18 mouse cellular contexts compared by ENCODE assay signal in genomic region chr19:29454141-29454601, GRCm38 (mm10). TPM values are rescaled to one million over a fixed set of nuclear protein-coding genes. Genes with fewer than 3 reads are reported as not detected.
DNase-seq lines count a peak whose midpoint lies in the region; ATAC-seq and TF ChIP-seq lines count a peak whose summit lies in the region.
"Had no signal": no experiment of that assay in that cellular context is flagged by ENCODE, and none has a peak within 500 bp of the region (broad histone marks: within the 10 kb centered on the region; RNA-seq: fewer than 3 reads in every experiment).

No protein-coding gene starts in this region.

- no peak for TF ChIP-seq CTCF in midbrain, postnatal 0 days (IDR thresholded peaks at IDR 0.05)

- 82% methylated on average over 10 of the region's 10 CpGs for WGBS in forebrain, embryonic 16.5 days
- 86% methylated on average over 10 of the region's 10 CpGs for WGBS in midbrain, postnatal 0 days

- H3K4me2 ChIP-seq in forebrain, embryonic 16.5 days (ENCODE audit: low read length) = no peak overlapping the region
- no peak overlapping the region for H3K4me2 ChIP-seq in midbrain, postnatal 0 days (ENCODE audit: low read depth, low read length, poor library complexity, severe bottlenecking)
- H3K4me2 ChIP-seq: embryonic facial prominence, embryonic 13.5 days; limb, embryonic 12.5 days; midbrain, embryonic 15.5 days had no signal

- H3K36me3 ChIP-seq in splenic B cell, adult 2 months (ENCODE audit: control insufficient read depth, insufficient read depth, low read length, poor library complexity, severe bottlenecking) = no peaks in the 10 kb centered on the region
- no peaks in the 10 kb centered on the region for H3K36me3 ChIP-seq in forebrain, embryonic 16.5 days (ENCODE audit: control insufficient read depth, insufficient read depth)
- H3K36me3 ChIP-seq in midbrain, postnatal 0 days (ENCODE audit: insufficient read depth, low read length) = no peaks in the 10 kb centered on the region
- H3K36me3 ChIP-seq: embryonic facial prominence, embryonic 13.5 days; forebrain, embryonic 10.5 days; limb, embryonic 12.5 days; midbrain, embryonic 15.5 days had no signal

- H3K9ac ChIP-seq in forebrain, embryonic 16.5 days (replicated peaks; ENCODE audit: low read depth, low read length) = no peak overlapping the region
- no peak overlapping the region for H3K9ac ChIP-seq in midbrain, postnatal 0 days (replicated peaks; ENCODE audit: low read length, poor library complexity, severe bottlenecking)
- H3K9ac ChIP-seq: embryonic facial prominence, embryonic 13.5 days; limb, embryonic 12.5 days; midbrain, embryonic 15.5 days had no signal

- H3K4me1 ChIP-seq in forebrain, embryonic 16.5 days (replicated peaks; ENCODE audit: control insufficient read depth, insufficient read depth, low read length) = no peaks in the 10 kb centered on the region
- no peaks in the 10 kb centered on the region for H3K4me1 ChIP-seq in midbrain, postnatal 0 days (ENCODE audit: insufficient read depth, low read length)
- H3K4me1 ChIP-seq: embryonic facial prominence, embryonic 13.5 days; forebrain, embryonic 10.5 days; limb, embryonic 12.5 days; midbrain, embryonic 15.5 days had no signal

- H3K9me3 ChIP-seq in forebrain, embryonic 16.5 days (ENCODE audit: control insufficient read depth, low read length) = no peaks in the 10 kb centered on the region
- H3K9me3 ChIP-seq in midbrain, postnatal 0 days (ENCODE audit: low read length) = no peaks in the 10 kb centered on the region
- H3K9me3 ChIP-seq: embryonic facial prominence, embryonic 13.5 days; limb, embryonic 12.5 days; midbrain, embryonic 15.5 days had no signal

- H3K4me3 ChIP-seq in forebrain, embryonic 16.5 days (replicated peaks; ENCODE audit: low read length) = no peak overlapping the region
- H3K4me3 ChIP-seq in midbrain, postnatal 0 days (ENCODE audit: low read depth, low read length) = no peak overlapping the region
- H3K4me3 ChIP-seq: embryonic facial prominence, embryonic 13.5 days; forebrain, embryonic 10.5 days; limb, embryonic 12.5 days; midbrain, embryonic 15.5 days had no signal

- no peak overlapping the region for H3K27ac ChIP-seq in forebrain, embryonic 16.5 days (ENCODE audit: low read length)
- no peak overlapping the region for H3K27ac ChIP-seq in midbrain, postnatal 0 days (ENCODE audit: low read depth, low read length)
- H3K27ac ChIP-seq: embryonic facial prominence, embryonic 13.5 days; forebrain, embryonic 10.5 days; limb, embryonic 12.5 days; midbrain, embryonic 15.5 days had no signal

- peak; percentile 50 to 55 for DNase-seq in spleen, postnatal 36 days (ENCODE audit: low spot score in 2 of 2)
- DNase-seq in spleen, postnatal 10 days (ENCODE audit: low spot score in 2 of 2) = no peak
- peak; percentile 90 for DNase-seq in splenic B cell, adult 2 months (ENCODE audit: low read depth, low spot score)
- no peak for DNase-seq in midbrain, postnatal 0 days (ENCODE audit: low spot score)
- no peak for DNase-seq in cerebellum, adult 11-12 months
- DNase-seq: adrenal gland, postnatal 36 days; kidney, adult 11 months; kidney, postnatal 36 days; retina, postnatal 1 day had no signal

- H3K27me3 ChIP-seq in splenic B cell, adult 2 months (ENCODE audit: control insufficient read depth, insufficient read depth, low read length, poor library complexity, severe bottlenecking) = no peaks in the 10 kb centered on the region
- H3K27me3 ChIP-seq in forebrain, embryonic 16.5 days (replicated peaks; ENCODE audit: control insufficient read depth, insufficient read depth, low read length) = no peaks in the 10 kb centered on the region
- H3K27me3 ChIP-seq in midbrain, postnatal 0 days (ENCODE audit: insufficient read depth, low read length) = no peaks in the 10 kb centered on the region
- H3K27me3 ChIP-seq: embryonic facial prominence, embryonic 13.5 days; limb, embryonic 12.5 days; midbrain, embryonic 15.5 days had no signal

- ATAC-seq in hematopoietic stem cell, adult 5-6 weeks (replicated peaks in 1 of 2; ENCODE audit: insufficient read depth in 1 of 2, low FRiP score in 2 of 2, low TSS enrichment in 1 of 2, low read depth in 1 of 2, poor library complexity in 2 of 2, severe bottlenecking in 2 of 2) = peak; percentile 93 to 95
- ATAC-seq in forebrain, embryonic 16.5 days = no peak
- ATAC-seq in midbrain, postnatal 0 days (ENCODE audit: low FRiP score) = no peak
- ATAC-seq: midbrain, embryonic 15.5 days had no signal

RNA-seq across cellular contexts. Expression of gene Pdcd1lg2, which starts 43.5 kb away (rescaled TPM):
- 5.7 and 5.8 TPM in 2 replicates for total RNA-seq in hematopoietic stem cell, adult 5-6 weeks (2017)
- not detected in 2 replicates for polyA plus RNA-seq in forebrain, embryonic 16.5 days (2015; fragmentation: Nextera tagmentation; extraction: Ambion mirVana)
- total RNA-seq in midbrain, postnatal 0 days (2014; rRNA removed) = 0.24 and 0.71 TPM in 2 replicates
- polyA plus RNA-seq in midbrain, postnatal 0 days (2015; fragmentation: Nextera tagmentation; extraction: Ambion mirVana) = 0.15 TPM in 1 of 2 replicates, not detected in the other
- total RNA-seq: adrenal gland, postnatal 36 days; layer of hippocampus, postnatal 25 days had no signal
- polyA plus RNA-seq: embryonic facial prominence, embryonic 13.5 days; forebrain, embryonic 10.5 days; hindbrain, embryonic 11.5 days; limb, embryonic 12.5 days; midbrain, embryonic 15.5 days; neural tube, embryonic 14.5 days had no signal

Comparison
In these comparisons a context has a peak if more than half of its experiments do, and no peak if none do; other contexts are left out.
1. DNase-seq: peak in spleen, postnatal 36 days (2 of 2) and splenic B cell, adult 2 months (single experiment); none in spleen, postnatal 10 days (0 of 2), midbrain, postnatal 0 days (single experiment) and cerebellum, adult 11-12 months (single experiment).
2. ATAC-seq: peak in hematopoietic stem cell, adult 5-6 weeks (2 of 2); none in forebrain, embryonic 16.5 days (single experiment) and midbrain, postnatal 0 days (single experiment).